Mouse (Mus musculus): ENCODE measurements around the gene Pbx3.

GRCm38 (mm10) chr2:34253111-34253510, 119.8 kb downstream of the Pbx3 start:
- TF ChIP-seq CTCF (IDR thresholded peaks at IDR 0.05; ENCODE audit: control insufficient read depth, insufficient read depth, low read length), result no peak
- TF ChIP-seq POLR2A (IDR thresholded peaks at IDR 0.05; ENCODE audit: borderline replicate concordance, control insufficient read depth, low read depth, low read length), result no peak

Measured in bone marrow, adult 2 months (tissue).